Mouse (Mus musculus): Measurements from ENCODE around the gene Syn2.

DNA sequence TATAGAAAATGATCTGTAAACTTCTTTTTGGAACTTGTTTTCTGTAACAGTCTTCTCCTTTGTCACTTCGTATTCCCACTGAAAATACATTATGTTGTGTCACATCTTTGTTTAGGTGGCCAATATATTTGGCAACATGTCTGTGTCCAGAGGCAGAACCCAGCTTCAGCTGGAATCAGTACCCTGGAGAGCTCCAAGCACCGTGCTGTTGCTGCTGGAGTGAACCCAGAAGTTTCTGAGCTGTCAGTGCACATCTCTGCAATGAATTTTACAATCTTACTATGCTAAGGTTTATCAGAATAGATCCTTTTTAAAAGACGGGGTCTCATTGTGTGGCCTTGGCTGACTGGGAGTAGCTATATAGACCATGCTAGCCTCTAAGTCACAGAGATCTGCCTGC, 44.1 kb downstream of the Syn2 start:
- TF ChIP-seq CTCF (IDR thresholded peaks at IDR 0.05; ENCODE audit: low read depth, low read length) (no peak), POLR2A (IDR thresholded peaks at IDR 0.05; ENCODE audit: extremely low read depth, insufficient read depth, low read length) (no peak)
